Mouse (Mus musculus): ENCODE data around the gene Hoga1. TPM values are rescaled to one million over a fixed set of nuclear protein-coding genes. Genes with fewer than 3 reads are reported as not detected.

The Hoga1 gene
- polyA plus RNA-seq, 1 experiment from 2014 or later = 70.5 TPM

GRCm38 (mm10) chr19:42006568-42006967, 38.8 kb upstream of the Hoga1 start:
- Histone ChIP-seq H3K9ac (ENCODE audit: low read depth, low read length) (no peak overlapping the region), H3K4me1 (ENCODE audit: control insufficient read depth, low read depth, low read length) (peaks cover 10% of the 10 kb centered on the region), H3K36me3 (ENCODE audit: control insufficient read depth, insufficient read depth) (no peaks in the 10 kb centered on the region), H3K4me2 (ENCODE audit: low read depth, low read length) (no peak overlapping the region), H3K27me3 (ENCODE audit: control insufficient read depth, insufficient read depth, low read depth, low read length) (no peaks in the 10 kb centered on the region), H3K27ac (ENCODE audit: low read length) (no peak overlapping the region), H3K9me3 (replicated peaks; ENCODE audit: control insufficient read depth, low read length) (no peaks in the 10 kb centered on the region), H3K4me3 (ENCODE audit: low read depth, low read length) (no peak overlapping the region)
- no peak for ATAC-seq (ENCODE audit: low read depth)
- 56% methylated on average over 8 of the region's 8 CpGs for WGBS (ENCODE audit: insufficient replicate concordance)

DNA sequence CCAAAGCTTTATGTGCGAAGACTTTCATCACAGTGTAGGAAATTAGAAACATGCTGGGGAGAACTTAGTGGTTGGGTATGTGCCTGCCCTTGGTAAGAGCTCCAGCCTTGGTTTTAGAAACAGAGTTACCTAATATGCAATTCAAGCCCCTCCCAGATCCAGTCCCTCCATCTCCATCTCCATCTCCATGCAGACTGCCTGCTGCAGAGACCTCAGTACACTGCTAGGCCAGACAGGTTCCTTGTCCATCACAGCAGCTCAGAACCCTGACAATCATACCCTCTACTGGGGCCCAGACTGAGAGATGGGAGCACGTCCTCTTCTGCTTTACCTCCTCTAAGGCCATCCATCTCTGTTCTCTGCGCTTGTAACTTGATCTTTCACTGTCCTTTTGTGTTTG, 36.8 kb upstream of the Hoga1 start:
- Histone ChIP-seq H3K27ac (ENCODE audit: low read length) (no peak overlapping the region), H3K36me3 (ENCODE audit: control insufficient read depth, insufficient read depth) (no peaks in the 10 kb centered on the region), H3K4me1 (ENCODE audit: control insufficient read depth, low read depth, low read length) (peaks cover 10% of the 10 kb centered on the region), H3K27me3 (ENCODE audit: control insufficient read depth, insufficient read depth, low read depth, low read length) (no peaks in the 10 kb centered on the region), H3K4me2 (ENCODE audit: low read depth, low read length) (no peak overlapping the region), H3K4me3 (ENCODE audit: low read depth, low read length) (no peak overlapping the region), H3K9ac (ENCODE audit: low read depth, low read length) (no peak overlapping the region), H3K9me3 (replicated peaks; ENCODE audit: control insufficient read depth, low read length) (no peaks in the 10 kb centered on the region)
- WGBS (ENCODE audit: insufficient replicate concordance) = 52% methylated on average over 3 of the region's 3 CpGs
- ATAC-seq (ENCODE audit: low read depth) = no peak

- WGBS (ENCODE audit: insufficient replicate concordance) = 59% methylated on average over 7 of the region's 7 CpGs
- Histone ChIP-seq H3K36me3 (ENCODE audit: control insufficient read depth, insufficient read depth) (no peaks in the 10 kb centered on the region), H3K4me3 (ENCODE audit: low read depth, low read length) (no peak overlapping the region), H3K9me3 (replicated peaks; ENCODE audit: control insufficient read depth, low read length) (no peaks in the 10 kb centered on the region), H3K27ac (ENCODE audit: low read length) (no peak overlapping the region), H3K4me2 (ENCODE audit: low read depth, low read length) (no peak overlapping the region), H3K4me1 (ENCODE audit: control insufficient read depth, low read depth, low read length) (peaks cover 10% of the 10 kb centered on the region), H3K9ac (ENCODE audit: low read depth, low read length) (no peak overlapping the region), H3K27me3 (ENCODE audit: control insufficient read depth, insufficient read depth, low read depth, low read length) (no peaks in the 10 kb centered on the region)
- no peak for ATAC-seq (ENCODE audit: low read depth)
Measured at GRCm38 (mm10) chr19:42009067-42009466, 36.3 kb upstream of the Hoga1 start.

DNA sequence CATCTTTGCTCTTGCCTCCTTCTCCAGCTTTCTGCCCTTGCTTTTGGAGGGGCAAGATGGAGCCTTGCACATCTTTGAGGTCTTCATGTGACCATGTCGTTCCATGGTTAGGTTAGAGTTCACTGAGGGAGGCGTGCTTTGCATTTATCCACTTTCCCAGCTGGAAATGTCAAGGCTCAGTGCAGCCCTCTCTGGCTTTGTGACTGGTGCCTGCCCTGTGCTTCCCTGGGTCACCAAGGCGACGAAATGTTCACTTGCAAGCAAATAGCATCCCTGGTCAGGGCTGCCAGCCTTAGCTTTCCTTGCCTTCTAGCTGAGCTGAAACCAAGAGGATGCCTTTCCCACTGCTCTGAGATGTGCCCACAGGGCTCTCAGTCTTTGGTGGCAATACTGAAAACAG, 35.0 kb upstream of the Hoga1 start:
- no peaks in the 10 kb centered on the region for H3K9me3 ChIP-seq (replicated peaks; ENCODE audit: control insufficient read depth, low read length)
- 64% methylated on average over 4 of the region's 4 CpGs for WGBS (ENCODE audit: insufficient replicate concordance)
- ATAC-seq (ENCODE audit: low read depth) = no peak
- no peak overlapping the region for H3K9ac ChIP-seq (ENCODE audit: low read depth, low read length)
- no peaks in the 10 kb centered on the region for H3K27me3 ChIP-seq (ENCODE audit: control insufficient read depth, insufficient read depth, low read depth, low read length)
- H3K4me3 ChIP-seq (ENCODE audit: low read depth, low read length) = no peak overlapping the region
- H3K4me1 ChIP-seq (ENCODE audit: control insufficient read depth, low read depth, low read length) = peaks cover 8% of the 10 kb centered on the region
- H3K36me3 ChIP-seq (ENCODE audit: control insufficient read depth, insufficient read depth) = no peaks in the 10 kb centered on the region
- no peak overlapping the region for H3K4me2 ChIP-seq (ENCODE audit: low read depth, low read length)
- no peak overlapping the region for H3K27ac ChIP-seq (ENCODE audit: low read length)

DNA sequence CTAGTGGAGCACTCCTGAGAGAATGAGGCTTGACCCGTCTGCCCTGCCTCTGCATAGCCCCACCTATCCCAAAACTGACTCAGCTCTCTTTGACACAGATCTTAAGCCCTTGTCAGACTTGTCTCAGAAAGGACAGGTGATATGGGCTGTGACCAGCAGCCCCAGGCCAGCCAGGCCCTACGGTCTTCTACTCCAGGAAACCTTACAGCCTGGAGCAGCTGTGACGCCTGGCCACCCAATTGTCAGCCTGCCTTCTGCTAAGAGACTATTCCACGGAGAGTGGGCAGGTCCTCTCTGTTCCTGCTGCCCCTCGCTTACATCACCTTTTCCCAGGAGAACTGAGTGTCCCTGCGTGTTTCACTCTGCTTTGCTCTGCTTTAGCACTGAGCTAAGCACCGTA, 34.3 kb upstream of the Hoga1 start:
- Histone ChIP-seq H3K27ac (ENCODE audit: low read length) (no peak overlapping the region), H3K9ac (ENCODE audit: low read depth, low read length) (no peak overlapping the region), H3K4me1 (ENCODE audit: control insufficient read depth, low read depth, low read length) (peaks cover 3% of the 10 kb centered on the region), H3K4me2 (ENCODE audit: low read depth, low read length) (no peak overlapping the region), H3K27me3 (ENCODE audit: control insufficient read depth, insufficient read depth, low read depth, low read length) (no peaks in the 10 kb centered on the region), H3K36me3 (ENCODE audit: control insufficient read depth, insufficient read depth) (no peaks in the 10 kb centered on the region), H3K4me3 (ENCODE audit: low read depth, low read length) (no peak overlapping the region), H3K9me3 (replicated peaks; ENCODE audit: control insufficient read depth, low read length) (no peaks in the 10 kb centered on the region)
- WGBS (ENCODE audit: insufficient replicate concordance) = 59% methylated on average over 7 of the region's 7 CpGs
- ATAC-seq (ENCODE audit: low read depth) = no peak

GRCm38 (mm10) chr19:42014231-42014825, 31.1 kb upstream of the Hoga1 start:
- H3K9ac ChIP-seq (ENCODE audit: low read depth, low read length) = no peak overlapping the region
- peaks cover 8% of the 10 kb centered on the region; the same call in 1 of the 2 replicates for H3K4me1 ChIP-seq (ENCODE audit: control insufficient read depth, low read depth, low read length)
- no peak for ATAC-seq (ENCODE audit: low read depth)
- no peak overlapping the region for H3K4me2 ChIP-seq (ENCODE audit: low read depth, low read length)
- no peaks in the 10 kb centered on the region for H3K9me3 ChIP-seq (replicated peaks; ENCODE audit: control insufficient read depth, low read length)
- no peaks in the 10 kb centered on the region for H3K27me3 ChIP-seq (ENCODE audit: control insufficient read depth, insufficient read depth, low read depth, low read length)
- H3K27ac ChIP-seq (ENCODE audit: low read length) = no peak overlapping the region
- H3K4me3 ChIP-seq (ENCODE audit: low read depth, low read length) = no peak overlapping the region
- 45% methylated on average over 3 of the region's 3 CpGs for WGBS (ENCODE audit: insufficient replicate concordance)
- no peaks in the 10 kb centered on the region for H3K36me3 ChIP-seq (ENCODE audit: control insufficient read depth, insufficient read depth)

GRCm38 (mm10) chr19:42015001-42015400, 30.4 kb upstream of the Hoga1 start:
- no peaks in the 10 kb centered on the region for H3K36me3 ChIP-seq (ENCODE audit: control insufficient read depth, insufficient read depth)
- WGBS (ENCODE audit: insufficient replicate concordance) = 63% methylated on average over 6 of the region's 6 CpGs
- no peaks in the 10 kb centered on the region for H3K27me3 ChIP-seq (ENCODE audit: control insufficient read depth, insufficient read depth, low read depth, low read length)
- no peaks in the 10 kb centered on the region for H3K9me3 ChIP-seq (replicated peaks; ENCODE audit: control insufficient read depth, low read length)
- no peak overlapping the region for H3K9ac ChIP-seq (ENCODE audit: low read depth, low read length)
- no peak overlapping the region for H3K4me3 ChIP-seq (ENCODE audit: low read depth, low read length)
- no peak overlapping the region for H3K4me2 ChIP-seq (ENCODE audit: low read depth, low read length)
- no peak for ATAC-seq (ENCODE audit: low read depth)
- H3K4me1 ChIP-seq (ENCODE audit: control insufficient read depth, low read depth, low read length) = peaks cover 8% of the 10 kb centered on the region
- H3K27ac ChIP-seq (ENCODE audit: low read length) = no peak overlapping the region

DNA sequence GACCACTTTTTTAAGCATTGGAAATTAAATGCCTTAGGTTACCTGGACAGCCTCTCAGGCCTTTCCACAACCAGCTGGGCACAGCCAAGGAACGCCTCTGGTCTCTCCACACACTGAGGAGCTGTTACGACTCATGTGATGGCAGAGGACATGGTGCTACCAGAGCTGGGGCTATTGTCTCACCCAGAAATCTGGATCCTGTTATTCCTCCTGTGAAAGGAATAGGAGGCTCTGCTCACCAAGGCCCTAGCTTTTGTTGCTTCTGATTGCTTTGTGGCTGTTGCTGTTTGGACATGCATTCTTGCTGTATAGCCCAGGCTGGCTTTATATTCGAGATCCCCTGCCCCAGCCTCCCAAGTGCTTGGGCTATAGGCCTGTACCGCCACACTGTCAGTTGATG, 29.2 kb upstream of the Hoga1 start:
- H3K27me3 ChIP-seq (ENCODE audit: control insufficient read depth, insufficient read depth, low read depth, low read length) = no peaks in the 10 kb centered on the region
- no peak overlapping the region for H3K4me3 ChIP-seq (ENCODE audit: low read depth, low read length)
- H3K9me3 ChIP-seq (replicated peaks; ENCODE audit: control insufficient read depth, low read length) = no peaks in the 10 kb centered on the region
- H3K36me3 ChIP-seq (ENCODE audit: control insufficient read depth, insufficient read depth) = no peaks in the 10 kb centered on the region
- no peak overlapping the region for H3K9ac ChIP-seq (ENCODE audit: low read depth, low read length)
- WGBS (ENCODE audit: insufficient replicate concordance) = 50% methylated on average over 4 of the region's 4 CpGs
- H3K4me1 ChIP-seq (ENCODE audit: control insufficient read depth, low read depth, low read length) = peaks cover 8% of the 10 kb centered on the region
- ATAC-seq (ENCODE audit: low read depth) = no peak
- H3K4me2 ChIP-seq (ENCODE audit: low read depth, low read length) = no peak overlapping the region
- no peak overlapping the region for H3K27ac ChIP-seq (ENCODE audit: low read length)

- ATAC-seq (ENCODE audit: low read depth) = no peak
- Histone ChIP-seq H3K4me1 (ENCODE audit: control insufficient read depth, low read depth, low read length) (peaks cover 8% of the 10 kb centered on the region), H3K27ac (ENCODE audit: low read length) (no peak overlapping the region), H3K36me3 (ENCODE audit: control insufficient read depth, insufficient read depth) (no peaks in the 10 kb centered on the region), H3K27me3 (ENCODE audit: control insufficient read depth, insufficient read depth, low read depth, low read length) (no peaks in the 10 kb centered on the region), H3K9ac (ENCODE audit: low read depth, low read length) (no peak overlapping the region), H3K9me3 (replicated peaks; ENCODE audit: control insufficient read depth, low read length) (no peaks in the 10 kb centered on the region), H3K4me3 (ENCODE audit: low read depth, low read length) (no peak overlapping the region), H3K4me2 (ENCODE audit: low read depth, low read length) (no peak overlapping the region)
- 61% methylated on average over 5 of the region's 5 CpGs for WGBS (ENCODE audit: insufficient replicate concordance)
Measured at GRCm38 (mm10) chr19:42016840-42017239, 28.6 kb upstream of the Hoga1 start.
